Mouse (Mus musculus): Measurements from ENCODE around the gene Cant1.

DNA sequence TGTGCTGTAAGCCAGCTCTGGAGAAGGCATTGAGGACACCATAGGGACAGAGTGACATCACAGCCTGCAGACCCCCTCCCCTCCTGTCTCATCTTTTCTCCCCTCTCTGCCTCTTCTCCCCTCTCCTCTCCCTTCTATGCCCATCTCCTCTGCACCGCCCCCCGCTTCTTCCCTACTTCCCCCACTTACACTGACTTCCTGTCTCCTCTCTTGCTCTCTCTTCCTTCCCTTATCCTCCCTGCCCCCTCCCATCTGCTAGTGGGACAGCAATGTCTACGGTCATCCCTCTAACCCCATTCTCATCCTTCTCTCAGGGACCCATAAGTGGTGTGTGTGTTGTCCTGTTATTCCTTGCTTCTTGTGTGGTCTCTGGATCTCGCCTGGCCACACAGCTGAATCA lies 40.6 kb upstream of the Cant1 start:
- TF ChIP-seq CTCF (IDR thresholded peaks at IDR 0.05; ENCODE audit: borderline replicate concordance, insufficient read depth, low read length) (no peak), POLR2A (IDR thresholded peaks at IDR 0.05; ENCODE audit: low read depth, low read length) (no peak)

Data from embryonic fibroblast, embryonic 13.5 days (primary cell).